Mouse (Mus musculus): ENCODE measurements around the gene Olfr519. TPM values are rescaled to one million over a fixed set of nuclear protein-coding genes. Genes with fewer than 3 reads are reported as not detected.

Olfr519 gene
- total RNA-seq, 2 experiments from 2014 or later, result not detected

DNA sequence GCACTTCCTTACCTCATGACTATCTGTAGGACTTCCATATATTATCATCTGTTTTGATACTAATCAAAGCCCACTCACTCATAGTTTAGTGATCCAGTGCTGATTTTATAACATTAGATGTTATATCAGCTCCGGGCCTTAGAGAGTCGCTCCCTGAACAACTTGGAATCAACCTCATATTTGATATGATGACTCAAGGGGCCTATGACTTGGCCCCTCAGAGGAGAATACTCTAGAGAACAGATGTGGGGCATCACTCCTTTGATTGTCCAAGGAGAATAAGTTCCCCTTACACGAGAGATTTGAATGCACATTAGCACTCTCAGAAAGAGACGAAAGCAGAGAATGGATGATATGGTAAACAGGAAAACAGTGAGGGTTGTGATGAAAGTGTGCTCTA, 9.3 kb downstream of the Olfr519 start, which contains the start of gene Olfr518:
Olfr518 (minus strand) TSS at position 101 of the 400 bp plus-strand sequence.
- no peak for TF ChIP-seq CTCF (IDR thresholded peaks at IDR 0.05)
- intact Hi-C loops (cut with DNase I), result no loop called here
- DNase-seq (ENCODE audit: extremely low spot score in 1 of 2, low spot score in 2 of 2), result no peak
- Histone ChIP-seq H3K27ac (no peak within 1 kb of the TSS), H3K4me3 (no peak within 1 kb of the TSS)

GRCm38 (mm10) chr7:108872279-108872678, 21.9 kb downstream of the Olfr519 start, which contains the start of gene Olfr517:
TSS of gene Olfr517 (minus strand) at chr7:108872379.
- no peak for DNase-seq (ENCODE audit: extremely low spot score in 1 of 2, low spot score in 2 of 2)
- intact Hi-C loops (cut with DNase I), result no loop called here
- Histone ChIP-seq H3K27ac (no peak within 1 kb of the TSS), H3K4me3 (no peak within 1 kb of the TSS)
- TF ChIP-seq CTCF (IDR thresholded peaks at IDR 0.05), result no peak

GRCm38 (mm10) chr7:108850429-108850828, 43.8 kb downstream of the Olfr519 start, which contains the start of gene Olfr516:
TSS of gene Olfr516 (minus strand) at chr7:108850529.
- TF ChIP-seq CTCF (IDR thresholded peaks at IDR 0.05), result no peak
- Histone ChIP-seq H3K27ac (no peak within 1 kb of the TSS), H3K4me3 (no peak within 1 kb of the TSS)
- intact Hi-C loops (cut with DNase I), result no loop called here
- no peak for DNase-seq (ENCODE audit: extremely low spot score in 1 of 2, low spot score in 2 of 2)

Other genes starting within 250 kb of the Olfr519 start
- gene Olfr509, start 242.5 kb downstream of the Olfr519 start, total RNA-seq (2021), result not detected
- gene Olfr510, start 228.0 kb downstream of the Olfr519 start, total RNA-seq (2021), result not detected
- gene Olfr512, start 181.1 kb downstream of the Olfr519 start, total RNA-seq (2021), result not detected
- not detected for gene Olfr513, start 143.4 kb downstream of the Olfr519 start, total RNA-seq (2021)
- gene Olfr514, start 68.4 kb downstream of the Olfr519 start, total RNA-seq (2021), result not detected
- not detected for gene Olfr516, start 43.9 kb downstream of the Olfr519 start, total RNA-seq (2021)
- not detected for gene Olfr517, start 22.0 kb downstream of the Olfr519 start, total RNA-seq (2021)
- not detected for gene Olfr518, start 9.4 kb downstream of the Olfr519 start, total RNA-seq (2021)
- under 1 TPM; 0.40 to 0.48 TPM for gene Nlrp10, start 35.8 kb upstream of the Olfr519 start, total RNA-seq (2021)
- gene Eif3f, start 40.0 kb upstream of the Olfr519 start, total RNA-seq (2021), result 10 to 100 TPM; 95.6 to 96.2 TPM
- gene Tub, start 55.9 kb upstream of the Olfr519 start, total RNA-seq (2021), result 100 to 1,000 TPM; 140 to 148 TPM
- gene Ric3, start 188.9 kb upstream of the Olfr519 start, total RNA-seq (2021), result 10 to 100 TPM; 63.7 to 66.3 TPM